Mouse (Mus musculus) testis, postnatal 14 days (tissue): ENCODE measurements around the gene Mef2a.
A peak's percentile ranks its signal among the peaks of the same experiment; 100 is the strongest.

Experiments
- DNase-seq: peaks from one replicate; pipeline ENCODE4 v3.0.0; 2021; ENCODE audit warnings: low spot score

The Mef2a gene

DNA sequence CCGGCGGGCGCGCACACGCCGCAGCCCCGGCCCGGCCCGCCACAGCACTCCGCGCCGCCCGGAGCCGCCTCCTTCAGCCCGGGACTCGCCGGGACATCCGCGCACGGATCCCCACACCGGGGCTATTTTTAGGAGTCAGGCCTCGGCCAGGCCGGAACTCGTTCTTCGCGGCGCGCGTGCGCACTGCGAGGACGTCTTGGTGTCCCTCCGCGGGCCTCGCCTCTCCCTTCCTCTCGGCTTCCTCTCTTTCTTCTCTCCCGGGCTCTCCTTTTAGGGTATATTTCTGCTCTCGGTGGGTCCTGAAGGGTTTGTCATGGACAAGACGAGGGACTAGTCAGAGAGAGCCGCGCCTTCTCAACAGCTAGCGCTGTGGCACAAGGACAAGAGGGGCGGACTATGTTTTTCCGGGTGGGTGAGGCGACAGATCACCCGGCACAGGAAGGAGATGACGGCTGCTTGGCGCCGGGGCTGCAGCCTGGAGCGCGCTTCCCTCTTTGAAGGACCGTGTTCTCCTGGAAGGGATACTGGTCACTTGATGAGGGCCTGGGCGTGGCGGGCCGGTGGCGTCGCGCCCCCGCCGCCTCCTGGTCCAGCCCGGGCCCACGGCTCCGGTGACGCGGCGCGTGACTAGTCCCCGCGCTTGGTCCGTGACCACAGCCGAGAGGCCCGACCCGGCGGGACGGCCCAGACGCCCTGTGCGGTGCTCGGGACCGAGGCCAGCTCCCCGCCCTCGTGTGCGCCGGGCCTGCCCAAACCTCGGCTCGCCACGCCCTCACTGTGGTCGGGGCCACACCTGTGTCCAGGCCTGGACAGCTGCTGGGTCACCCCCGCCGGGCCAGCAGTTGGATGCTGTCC lies at the start of gene Mef2a:
Gene Mef2a, minus strand, starts transcription at position 130 of the 855 bp plus-strand sequence.
- DNase-seq = peak; percentile 97

DNA sequence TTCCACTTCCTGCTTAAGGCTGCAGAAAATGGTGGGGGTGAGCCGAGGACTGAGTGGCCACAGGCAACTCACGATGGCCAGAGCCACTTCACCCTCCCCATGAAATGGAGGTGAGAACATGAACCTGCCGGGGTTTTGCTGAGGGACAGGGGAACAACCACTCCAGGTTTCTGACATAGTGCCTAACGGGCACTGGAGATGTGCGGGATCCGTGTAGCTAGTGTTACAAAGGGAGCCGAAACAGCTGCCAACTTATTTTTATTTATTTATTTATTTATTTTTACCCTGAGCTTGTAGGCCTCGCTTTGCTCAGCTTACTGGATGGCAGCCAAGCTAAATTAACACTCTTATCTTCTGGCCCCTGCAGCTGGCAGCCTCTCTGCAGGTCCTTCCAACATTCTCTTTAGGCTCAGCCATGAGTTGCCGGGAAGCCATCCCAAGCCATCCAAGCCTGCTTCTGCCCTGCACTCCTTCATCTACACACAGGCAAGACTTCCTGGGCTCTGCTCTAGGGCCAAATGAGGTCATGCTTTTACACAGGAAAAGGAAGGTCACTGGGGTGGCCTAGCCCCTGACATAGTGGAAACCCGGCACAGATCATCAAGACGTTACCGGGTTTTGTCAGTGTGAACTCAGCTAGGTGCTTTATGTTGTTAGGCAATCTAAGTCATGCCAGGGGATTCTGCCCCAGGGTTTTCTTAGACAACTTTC lies 49.0 kb upstream of the Mef2a start:
- DNase-seq = peak; percentile 51

DNA sequence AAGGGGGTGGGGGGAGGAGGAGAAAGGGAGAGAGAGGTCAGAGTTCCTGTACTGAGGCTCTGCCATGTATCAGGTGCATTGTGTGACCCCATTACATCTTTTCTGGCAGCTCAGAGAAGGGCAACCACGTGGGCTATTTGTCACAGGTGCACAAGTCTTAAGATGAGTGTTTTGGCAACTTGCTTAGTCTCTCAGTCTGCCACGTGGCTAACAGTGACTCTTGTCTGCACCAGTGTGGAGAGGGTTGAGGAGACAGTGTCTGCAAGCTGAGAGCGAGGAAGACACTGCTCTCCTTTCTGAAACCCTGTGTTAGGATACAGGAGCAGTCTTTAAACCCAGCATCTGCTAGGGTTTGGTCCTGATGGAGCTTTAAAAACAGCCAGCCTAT lies 48.4 kb upstream of the Mef2a start:
- DNase-seq = no peak

DNA sequence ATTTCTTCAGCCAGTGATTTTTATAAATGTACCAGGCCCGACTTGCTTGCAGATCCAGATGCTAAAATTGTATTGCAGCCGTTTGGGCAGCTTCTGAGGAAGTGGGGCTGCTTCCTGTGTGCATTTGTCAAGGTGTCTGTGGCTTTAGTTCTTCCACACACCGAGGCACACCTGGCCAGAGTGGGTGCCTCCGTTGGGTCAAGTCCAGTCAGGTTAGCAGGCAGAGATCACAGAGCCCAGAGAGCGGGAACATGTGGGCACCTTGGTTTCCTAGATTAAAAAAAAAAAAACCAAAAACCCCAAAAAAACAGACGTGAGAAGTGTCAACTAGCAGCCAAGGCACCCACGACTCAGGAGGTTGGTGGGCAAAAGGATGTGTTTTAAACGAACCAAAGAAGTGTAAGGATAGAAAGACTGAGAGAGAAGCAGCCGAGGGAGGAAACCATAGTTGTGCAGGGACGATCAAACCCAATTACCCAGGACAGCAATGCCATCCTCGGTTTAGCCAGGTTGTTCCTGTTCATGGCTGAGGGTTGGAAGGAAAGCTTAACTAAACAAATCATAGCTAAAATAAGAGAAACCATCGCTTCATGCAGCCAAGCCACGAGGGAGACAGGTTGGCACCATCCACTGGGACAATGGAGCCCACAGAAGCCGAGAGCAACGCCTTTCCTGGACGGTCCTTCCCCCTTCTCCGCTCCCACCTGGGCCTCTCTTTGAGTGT lies 47.1 kb upstream of the Mef2a start:
- no peak for DNase-seq

DNA sequence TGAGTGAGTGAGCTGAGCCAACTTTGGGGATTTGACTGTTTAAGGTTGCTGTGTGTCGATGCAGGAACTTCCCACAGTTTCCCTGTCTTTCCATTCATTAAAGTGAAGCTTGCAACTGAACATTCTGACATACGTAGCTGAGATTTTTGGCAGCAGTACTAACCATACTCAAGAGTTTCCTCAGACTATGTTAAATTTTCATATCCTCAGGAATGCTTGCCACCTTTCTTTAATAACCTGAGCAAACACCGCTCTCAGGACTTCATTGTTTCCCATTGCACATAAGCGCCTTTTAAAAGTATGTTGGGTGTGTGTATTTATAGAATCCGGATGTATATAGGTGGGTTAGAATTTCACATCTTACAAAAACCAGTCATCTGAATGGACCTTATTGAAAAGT lies 45.5 kb upstream of the Mef2a start:
- no peak for DNase-seq

DNA sequence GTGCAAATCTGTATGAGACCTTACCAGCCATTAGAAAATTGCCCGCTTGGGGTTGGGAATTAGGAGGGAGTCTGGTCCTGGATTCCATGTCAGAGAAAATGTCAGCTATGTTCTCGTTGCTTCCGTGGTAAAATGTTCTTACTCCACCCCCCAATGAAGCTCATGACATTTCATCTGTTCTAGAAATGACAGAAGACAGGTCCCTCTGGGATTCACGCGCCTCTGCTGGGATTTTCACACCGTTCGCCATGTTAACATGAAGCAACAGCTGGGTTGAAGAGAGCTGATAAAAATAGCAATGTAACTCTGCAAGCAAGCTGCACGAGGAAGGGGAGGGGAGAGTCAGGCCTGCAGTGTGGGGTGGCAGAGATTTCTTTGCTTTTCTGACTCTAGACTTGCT lies 42.1 kb upstream of the Mef2a start:
- DNase-seq = no peak

DNA sequence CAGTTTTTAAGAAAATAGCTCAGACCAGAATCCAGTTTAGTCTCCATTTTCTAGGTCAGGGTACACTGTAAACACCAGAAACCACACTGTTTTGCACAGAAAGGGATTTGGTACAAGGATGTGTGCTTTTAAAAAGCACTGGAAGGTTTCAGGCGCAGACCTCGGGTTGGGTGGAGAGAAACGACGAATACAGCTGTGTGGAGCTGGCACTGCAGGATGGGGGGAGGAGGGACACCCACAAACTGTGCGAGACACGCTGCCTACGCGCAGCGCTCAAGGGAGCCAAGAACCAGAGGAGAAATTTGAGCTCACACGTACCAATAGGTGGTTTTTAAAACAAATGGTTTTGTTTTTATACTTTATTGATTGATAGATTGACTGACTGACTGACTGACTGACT lies 40.0 kb upstream of the Mef2a start:
- DNase-seq = no peak

DNA sequence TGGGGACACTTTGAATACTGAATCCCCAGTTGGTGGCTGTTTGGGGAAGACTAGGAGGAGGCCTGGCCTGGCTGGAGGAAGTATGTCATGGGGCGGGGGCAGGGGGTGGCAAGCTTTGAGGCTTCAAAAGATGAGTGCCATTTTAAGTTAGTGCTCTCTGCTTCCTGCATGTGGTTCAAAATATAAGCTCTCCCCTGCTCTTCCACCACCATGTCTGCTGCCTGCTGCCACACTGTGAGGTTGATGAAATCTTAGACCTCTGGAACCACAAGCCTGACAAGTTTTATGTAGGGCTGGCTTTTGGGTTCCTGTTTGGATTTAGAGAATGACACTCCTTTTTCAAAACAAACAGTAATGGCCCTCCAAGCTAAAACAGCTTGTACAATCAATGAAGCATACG lies 34.4 kb upstream of the Mef2a start:
- DNase-seq = no peak

DNA sequence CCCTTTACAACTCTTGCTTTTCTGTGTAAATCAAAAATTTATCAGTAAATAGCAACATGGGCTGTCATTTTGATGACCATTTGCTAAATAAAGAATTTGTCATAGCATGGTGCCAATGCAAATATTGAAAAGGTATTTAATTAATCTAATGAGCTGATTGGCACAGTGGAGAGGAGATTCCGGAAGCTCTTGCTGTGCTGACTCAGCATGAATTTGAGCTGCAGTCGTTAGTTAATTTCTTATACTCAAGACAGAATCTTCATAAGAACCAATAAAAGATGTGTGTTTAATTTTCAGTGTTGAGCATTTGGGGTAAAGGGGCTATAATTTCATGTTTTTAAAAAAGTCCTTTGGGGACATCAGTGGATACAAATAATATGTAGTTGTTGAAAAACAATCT lies 31.5 kb upstream of the Mef2a start:
- no peak for DNase-seq

DNA sequence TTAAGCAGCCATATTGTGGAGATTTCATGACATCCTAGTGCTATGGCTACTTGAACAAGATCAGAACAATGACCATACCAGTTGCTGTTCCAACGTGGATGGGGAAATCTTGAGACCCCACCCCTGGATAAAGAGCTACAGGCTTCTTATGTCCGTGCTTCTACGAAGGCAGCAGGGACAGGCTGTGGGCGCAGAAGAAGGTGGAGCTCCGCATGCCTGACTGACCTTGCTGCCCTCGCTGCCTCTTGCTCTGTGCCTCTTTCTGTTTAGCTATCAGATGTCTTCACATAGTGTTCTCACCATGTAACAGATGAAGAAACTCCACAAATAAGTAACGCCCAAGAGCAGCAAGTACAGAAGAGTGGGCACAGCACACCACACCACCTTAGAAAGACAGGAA lies 29.7 kb upstream of the Mef2a start:
- DNase-seq = no peak

DNA sequence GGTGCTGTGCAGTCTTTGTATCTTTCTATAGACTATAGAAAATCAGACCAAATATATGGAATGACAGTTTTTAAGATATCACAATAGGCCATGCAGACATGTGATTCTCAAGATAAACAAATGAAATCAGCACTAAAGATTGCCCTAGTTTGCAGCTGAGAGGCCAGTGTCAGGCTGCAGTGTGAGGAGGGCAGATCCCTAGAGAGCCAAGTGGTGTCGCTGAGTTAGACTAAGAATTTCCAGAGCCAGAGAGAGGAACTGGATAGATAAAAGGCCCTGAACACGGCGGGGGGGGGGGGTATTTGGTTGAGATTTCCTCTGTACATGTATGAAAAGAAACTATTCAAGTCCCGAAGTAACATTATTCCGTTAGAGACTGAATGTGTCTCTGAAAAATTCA lies 28.7 kb upstream of the Mef2a start:
- no peak for DNase-seq

DNA sequence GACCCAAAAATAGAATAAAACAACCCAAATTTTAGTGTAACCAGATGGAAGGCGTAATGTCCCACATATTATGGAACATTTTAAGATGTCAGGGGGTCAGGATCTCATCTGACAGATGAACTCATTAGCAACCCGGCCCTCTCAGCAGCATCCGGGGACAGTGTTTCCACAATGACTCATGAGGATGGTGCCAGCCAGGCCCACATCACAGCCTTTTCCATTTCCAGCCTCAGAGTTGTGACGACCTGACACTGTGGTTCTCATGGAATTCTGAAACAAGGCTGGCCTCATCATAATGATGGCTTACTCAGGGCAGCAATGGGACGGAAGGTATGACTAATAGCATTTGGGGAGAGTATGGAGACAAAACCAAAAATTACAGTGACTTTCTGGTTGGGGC lies 18.1 kb upstream of the Mef2a start:
- no peak for DNase-seq

DNA sequence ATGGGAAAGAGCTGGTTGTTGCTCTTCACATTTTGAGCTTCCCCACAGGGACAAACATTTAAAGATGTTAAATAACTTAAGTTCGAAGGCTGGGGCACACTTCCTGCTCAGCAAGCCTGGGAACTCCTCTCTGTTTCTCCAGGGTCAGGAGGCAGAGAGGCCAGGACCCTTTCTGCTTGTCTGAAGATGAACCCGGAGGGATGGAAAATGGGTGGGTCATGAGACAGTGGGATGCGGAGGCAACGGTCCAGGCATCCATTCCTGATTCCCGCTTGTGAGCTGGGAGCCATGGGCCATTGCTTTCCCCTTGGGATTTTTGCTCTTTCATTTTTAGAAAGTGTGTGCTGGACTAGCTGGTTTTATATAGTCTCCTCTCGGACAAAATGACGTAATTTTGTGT lies 17.4 kb upstream of the Mef2a start:
- no peak for DNase-seq

DNA sequence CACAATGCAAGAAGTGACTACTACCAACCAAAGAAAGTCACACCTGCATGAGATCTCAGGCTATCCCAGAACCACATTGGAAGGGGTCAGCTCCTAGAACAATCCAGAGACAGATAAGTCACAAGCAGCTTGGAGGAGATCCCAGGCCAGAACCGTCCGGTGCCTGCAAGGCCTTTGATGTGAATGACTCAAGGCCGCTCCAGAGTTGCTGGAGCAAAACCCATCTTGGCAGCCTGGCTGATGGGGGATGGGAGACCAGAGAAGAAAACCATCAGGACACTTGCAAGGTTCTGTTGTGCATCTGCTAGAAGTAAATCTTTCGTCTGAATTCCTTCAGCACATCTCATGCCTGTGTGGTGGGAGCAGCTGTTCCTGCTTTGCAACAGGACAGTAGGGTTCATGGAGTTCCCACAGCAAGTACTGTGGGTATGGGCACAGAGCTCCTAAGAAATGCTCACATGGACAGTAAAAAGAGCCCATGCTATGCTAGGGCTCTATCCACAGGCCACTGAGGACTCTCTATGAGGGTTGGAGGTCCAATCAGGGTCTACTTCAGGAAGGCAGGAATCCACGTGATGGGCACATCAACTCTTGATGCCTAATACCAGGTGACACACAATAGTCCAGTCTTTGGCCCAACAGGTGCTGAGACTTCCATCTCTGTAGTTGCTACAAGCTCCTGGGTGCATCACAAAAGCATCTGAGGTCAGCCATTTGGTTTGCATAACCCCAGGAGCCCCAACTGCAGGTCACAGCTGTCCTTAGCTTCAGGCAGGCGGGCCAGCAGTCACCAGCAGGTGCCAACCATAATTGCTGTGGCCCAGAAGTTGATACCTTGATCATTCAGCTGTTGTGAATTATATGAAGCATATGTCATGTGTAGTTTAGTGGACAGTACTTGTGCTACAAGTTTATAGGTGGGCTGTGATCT lies 12.5 kb upstream of the Mef2a start:
- peak; percentile 59 for DNase-seq

DNA sequence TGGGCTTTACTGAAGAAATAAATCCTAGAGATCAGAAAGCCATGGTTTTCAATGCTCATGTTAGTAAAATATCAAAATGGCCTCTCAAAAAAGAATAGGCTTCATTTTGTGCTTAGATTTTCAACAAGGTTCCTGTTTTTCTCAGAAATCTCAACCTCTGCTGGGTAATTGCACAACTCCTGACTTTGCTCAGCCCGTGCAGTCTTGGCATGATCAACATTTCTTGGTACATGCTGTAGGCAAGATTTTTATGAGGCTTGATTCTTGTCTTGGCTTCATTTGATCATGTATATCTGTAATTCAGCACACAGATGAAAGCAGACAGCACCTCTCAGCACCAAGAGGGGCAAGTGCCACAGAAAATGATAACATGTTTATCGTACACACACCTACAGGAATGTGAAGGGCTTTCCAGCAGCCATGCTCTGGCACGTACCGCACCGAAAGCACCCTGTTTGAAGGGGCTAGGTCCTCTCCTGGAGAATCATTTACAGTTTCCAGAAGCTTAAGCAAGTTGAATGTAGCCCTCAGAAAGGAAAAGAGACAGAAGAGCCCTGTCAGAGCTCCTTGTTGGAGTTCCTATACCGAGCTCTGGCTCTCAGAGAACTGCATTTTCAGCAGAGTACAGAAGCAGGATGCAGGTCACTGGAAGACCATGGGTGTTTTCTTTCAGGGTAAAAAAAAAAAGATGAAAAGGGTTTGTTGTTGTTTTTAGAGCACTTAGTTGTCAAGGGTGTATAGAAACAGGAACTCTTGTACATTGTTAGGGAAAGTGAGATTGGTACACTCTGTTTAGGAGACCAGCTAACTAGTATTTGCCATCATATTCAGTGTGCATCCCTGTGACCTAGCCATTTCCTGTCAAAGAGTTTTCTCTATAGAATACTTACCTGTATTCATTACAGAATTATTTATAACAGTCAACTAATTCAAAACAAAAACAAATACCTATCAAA lies 7.8 kb upstream of the Mef2a start:
- DNase-seq = no peak

DNA sequence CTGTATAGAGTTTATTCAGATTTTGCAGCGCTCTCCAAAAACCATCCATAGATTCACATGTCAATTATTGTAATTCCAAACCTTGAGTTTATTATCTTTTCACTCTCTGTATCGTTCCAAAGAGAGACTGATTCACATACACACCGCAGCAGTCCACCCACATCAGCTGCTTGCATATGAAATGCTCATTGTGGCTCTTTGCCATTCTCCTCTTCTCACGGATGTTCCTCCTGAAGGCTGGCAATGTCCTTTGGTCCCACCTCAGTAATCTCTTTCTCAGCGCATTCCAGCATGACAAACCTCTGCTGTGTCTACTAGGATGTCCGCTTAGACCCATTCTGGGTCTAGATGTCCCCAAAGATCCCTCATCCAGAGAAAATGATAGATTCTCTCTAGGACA lies 4.1 kb upstream of the Mef2a start:
- DNase-seq = no peak

DNA sequence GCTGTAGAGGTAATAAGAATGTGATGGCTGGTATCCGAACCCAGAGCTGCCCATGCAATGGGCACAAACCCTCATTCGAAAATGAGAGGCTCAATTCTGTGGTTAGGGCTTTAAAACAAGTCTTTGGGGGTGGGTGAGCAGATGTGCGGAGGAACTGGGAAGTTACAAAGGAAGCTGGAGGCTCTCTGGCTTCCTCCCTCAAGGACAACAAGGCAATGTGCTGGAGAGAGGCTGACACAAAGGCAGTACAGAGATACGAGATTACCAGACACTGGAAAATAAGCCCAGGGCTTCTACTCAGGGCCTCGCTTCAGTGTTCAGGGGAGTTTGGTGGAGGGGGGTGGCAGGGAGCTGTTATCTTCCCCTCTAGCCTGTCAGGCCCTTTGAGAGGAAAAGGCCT lies 1.3 kb upstream of the Mef2a start:
- peak; percentile 48 for DNase-seq

DNA sequence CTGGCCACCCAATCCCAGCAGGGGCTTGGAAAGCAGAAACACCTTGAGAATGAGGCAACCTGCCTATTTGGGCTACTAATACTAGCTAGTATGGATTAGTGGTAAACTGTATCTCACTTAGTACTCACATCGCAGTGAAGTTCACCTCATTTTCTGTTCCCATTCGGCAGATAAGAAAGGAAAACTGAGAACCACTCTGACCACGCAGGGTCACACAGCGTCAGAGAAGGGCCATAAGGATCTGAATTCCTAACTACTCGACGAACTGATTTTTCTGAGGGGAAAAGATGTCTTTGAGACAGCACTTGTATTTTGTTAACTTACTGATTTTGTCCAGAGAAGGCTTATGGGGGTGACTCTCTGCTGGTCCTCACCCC lies 914 bp upstream of the Mef2a start:
- no peak for DNase-seq

DNA sequence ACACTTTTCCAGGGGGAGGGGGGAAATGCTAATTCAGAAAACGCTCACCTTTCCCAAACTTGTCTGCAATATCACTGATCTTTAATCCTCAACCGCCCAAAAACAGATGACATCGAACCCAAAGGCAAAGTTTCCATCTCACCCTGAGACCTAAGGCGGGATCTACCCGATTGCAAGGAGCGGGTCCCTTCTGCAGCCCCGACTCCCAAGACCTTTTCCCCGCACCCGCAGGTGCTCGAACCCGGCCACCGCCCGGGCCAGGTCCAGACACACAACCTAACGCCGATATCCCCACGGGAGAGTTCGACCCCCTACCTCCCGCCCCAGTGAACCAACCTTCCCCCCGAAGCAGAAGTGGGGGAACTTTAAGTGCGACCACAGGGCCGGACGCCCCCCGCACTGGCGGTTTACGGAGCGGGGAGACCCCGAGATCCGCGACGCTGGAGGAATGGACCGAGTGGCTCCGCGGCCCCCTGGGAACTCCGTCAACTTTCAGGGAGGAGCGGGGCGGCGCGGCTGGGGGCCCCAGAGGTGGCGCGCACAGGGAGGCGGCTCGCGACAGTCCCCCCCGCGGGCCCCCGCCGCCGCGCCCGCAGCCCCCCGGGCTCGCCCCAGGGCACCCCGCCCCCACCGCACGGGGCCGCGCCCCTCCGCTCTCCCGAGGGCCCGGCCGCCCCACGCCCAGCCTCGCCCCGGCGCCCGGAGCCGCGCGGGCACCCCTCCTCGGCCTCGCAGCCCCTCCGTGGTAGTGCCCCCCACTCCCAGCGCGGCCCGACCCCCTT lies 576 bp downstream of the Mef2a start:
- peak; percentile 56 for DNase-seq

DNA sequence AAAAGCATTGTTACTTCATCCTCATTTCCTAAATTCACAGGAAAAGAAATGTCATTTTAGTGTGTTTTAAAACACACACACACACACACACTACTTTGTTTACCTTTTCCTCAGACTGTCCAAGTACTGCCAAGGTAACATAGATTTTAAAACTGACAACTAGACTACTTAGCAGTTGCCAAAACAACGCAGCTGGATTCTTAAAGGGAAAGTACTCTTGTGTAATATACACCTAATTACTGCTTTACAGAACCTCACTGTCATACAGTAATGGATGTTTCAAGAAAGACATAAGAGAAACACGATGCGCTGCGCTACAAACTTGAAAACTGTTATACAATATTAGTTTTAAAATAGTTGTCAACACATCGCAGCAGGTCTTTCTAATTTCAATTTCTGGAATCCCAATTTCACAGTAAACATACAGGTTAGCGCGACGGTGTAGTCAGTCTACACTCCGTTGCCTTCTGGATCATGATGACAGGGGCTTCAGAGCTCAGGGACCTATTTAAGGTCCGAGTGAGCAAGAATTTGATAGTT lies 1.2 kb downstream of the Mef2a start:
- no peak for DNase-seq
